Mouse (Mus musculus) limb, embryonic 10.5 days (tissue): ENCODE results near the gene Stard3. TPM values are rescaled to one million over a fixed set of nuclear protein-coding genes. Genes with fewer than 3 reads are reported as not detected.

Experiments used
- DNase-seq: peaks from one replicate; pipeline ENCODE4 v3.0.0-alpha.2; 2017; ENCODE audit warnings: low spot score
- H3K27ac ChIP-seq: fragments of 300-500 bp; sonication (generic); 2 replicates; pipeline ENCODE4 v1.5.1; 2016; ENCODE audit warnings: mild to moderate bottlenecking
- H3K27me3 ChIP-seq: fragments of 300-500 bp; sonication (generic); 2 replicates; pipeline ENCODE4 v1.6.1; 2016; ENCODE audit warnings: low read depth, mild to moderate bottlenecking; ENCODE audit not compliant: poor library complexity, severe bottlenecking
- H3K36me3 ChIP-seq: fragments of 300-500 bp; sonication (generic); 2 replicates; pipeline ENCODE4 v1.6.1; 2016; ENCODE audit warnings: mild to moderate bottlenecking, moderate library complexity
- H3K4me1 ChIP-seq: fragments of 300-500 bp; sonication (generic); 2 replicates; pipeline ENCODE4 v1.6.1; 2016
- H3K4me3 ChIP-seq: fragments of 300-500 bp; sonication (generic); 2 replicates; pipeline ENCODE4 v1.5.1; 2016; ENCODE audit warnings: mild to moderate bottlenecking, moderate library complexity
- H3K9me3 ChIP-seq: fragments of 300-500 bp; sonication (generic); replicated peaks from 2 replicates; pipeline ENCODE4 v1.6.1; 2016; ENCODE audit warnings: mild to moderate bottlenecking
- WGBS: fragments of 180-500 bp; shearing (Covaris S2); methylation state at CpG from one replicate; pipeline ENCODE4 v1.1.7; 2016; 5-methylcytosine and 5-hydroxymethylcytosine counted together
- polyA plus RNA-seq: library from polyadenylated mRNA; unstranded; fragments of >200 nt; fragmentation: Nextera tagmentation; extraction: Ambion mirVana; gene quantifications from 2 replicates; pipeline ENCODE4 v1.2.1, GENCODE M21; 2016

Stard3 gene
- polyA plus RNA-seq, 1 experiment from 2014 or later: 41.3 TPM

- Histone ChIP-seq H3K36me3 (no peaks in the 10 kb centered on the region), H3K4me1 (peaks cover 26% of the 10 kb centered on the region), H3K27me3 (peaks cover 100% of the 10 kb centered on the region), H3K27ac (no peak overlapping the region), H3K9me3 (no peaks in the 10 kb centered on the region), H3K4me3 (no peak overlapping the region)
- no peak for DNase-seq
- WGBS: 87% methylated on average over 3 of the region's 3 CpGs
Observed at GRCm38 (mm10) chr11:98332186-98332585, 26.0 kb upstream of the Stard3 start.

GRCm38 (mm10) chr11:98332841-98333240, 25.3 kb upstream of the Stard3 start:
- H3K9me3 ChIP-seq: no peaks in the 10 kb centered on the region
- H3K27me3 ChIP-seq: peaks cover 100% of the 10 kb centered on the region
- WGBS: 76% methylated on average over 4 of the region's 4 CpGs
- no peak overlapping the region for H3K4me3 ChIP-seq
- H3K27ac ChIP-seq: no peak overlapping the region
- no peaks in the 10 kb centered on the region for H3K36me3 ChIP-seq
- no peak for DNase-seq
- H3K4me1 ChIP-seq: peaks cover 20% of the 10 kb centered on the region

- 76% methylated on average over 10 of the region's 10 CpGs for WGBS
- peaks cover 100% of the 10 kb centered on the region for H3K27me3 ChIP-seq
- no peak overlapping the region for H3K27ac ChIP-seq
- H3K36me3 ChIP-seq: no peaks in the 10 kb centered on the region
- no peak for DNase-seq
- H3K9me3 ChIP-seq: no peaks in the 10 kb centered on the region
- H3K4me1 ChIP-seq: peaks cover 17% of the 10 kb centered on the region
- H3K4me3 ChIP-seq: no peak overlapping the region
Observed at GRCm38 (mm10) chr11:98333263-98333696, 24.9 kb upstream of the Stard3 start.

- 1% methylated on average over 41 of the region's 41 CpGs for WGBS
- H3K36me3 ChIP-seq: no peaks in the 10 kb centered on the region
- no peak overlapping the region for H3K27ac ChIP-seq
- DNase-seq: no peak
- peaks cover 100% of the 10 kb centered on the region for H3K27me3 ChIP-seq
- H3K4me1 ChIP-seq: peaks cover 20% of the 10 kb centered on the region
- H3K4me3 ChIP-seq: peak overlapping the region; percentile 29
- H3K9me3 ChIP-seq: no peaks in the 10 kb centered on the region
Observed at GRCm38 (mm10) chr11:98333981-98334741, 24.0 kb upstream of the Stard3 start.

GRCm38 (mm10) chr11:98335250-98335649, 22.9 kb upstream of the Stard3 start:
- no peak overlapping the region for H3K27ac ChIP-seq
- no peaks in the 10 kb centered on the region for H3K36me3 ChIP-seq
- no peak for DNase-seq
- peaks cover 100% of the 10 kb centered on the region for H3K27me3 ChIP-seq
- H3K4me1 ChIP-seq: peaks cover 28% of the 10 kb centered on the region
- H3K9me3 ChIP-seq: no peaks in the 10 kb centered on the region
- WGBS: 8% methylated on average over 9 of the region's 9 CpGs
- no peak overlapping the region for H3K4me3 ChIP-seq

GRCm38 (mm10) chr11:98336245-98337107, 21.7 kb upstream of the Stard3 start:
- H3K9me3 ChIP-seq: no peaks in the 10 kb centered on the region
- no peak for DNase-seq
- H3K36me3 ChIP-seq: no peaks in the 10 kb centered on the region
- no peak overlapping the region for H3K27ac ChIP-seq
- H3K27me3 ChIP-seq: peaks cover 99% of the 10 kb centered on the region
- peaks cover 28% of the 10 kb centered on the region for H3K4me1 ChIP-seq
- no peak overlapping the region for H3K4me3 ChIP-seq
- WGBS: 20% methylated on average over 13 of the region's 13 CpGs

GRCm38 (mm10) chr11:98338507-98338961, 19.6 kb upstream of the Stard3 start:
- H3K27me3 ChIP-seq: peaks cover 98% of the 10 kb centered on the region
- no peak overlapping the region for H3K27ac ChIP-seq
- H3K9me3 ChIP-seq: no peaks in the 10 kb centered on the region
- peak overlapping the region; percentile 55 for H3K4me3 ChIP-seq
- WGBS: 2% methylated on average over 52 of the region's 57 CpGs
- H3K36me3 ChIP-seq: no peaks in the 10 kb centered on the region
- peaks cover 39% of the 10 kb centered on the region for H3K4me1 ChIP-seq
- DNase-seq: no peak

GRCm38 (mm10) chr11:98339071-98339501, 19.1 kb upstream of the Stard3 start:
- DNase-seq: no peak
- peak overlapping the region; percentile 55 for H3K4me3 ChIP-seq
- peaks cover 35% of the 10 kb centered on the region for H3K4me1 ChIP-seq
- no peaks in the 10 kb centered on the region for H3K36me3 ChIP-seq
- no peaks in the 10 kb centered on the region for H3K9me3 ChIP-seq
- H3K27me3 ChIP-seq: peaks cover 98% of the 10 kb centered on the region
- under 1% methylated on average over 19 of the region's 19 CpGs for WGBS
- no peak overlapping the region for H3K27ac ChIP-seq

- no peaks in the 10 kb centered on the region for H3K36me3 ChIP-seq
- no peaks in the 10 kb centered on the region for H3K9me3 ChIP-seq
- H3K4me1 ChIP-seq: peaks cover 29% of the 10 kb centered on the region
- peaks cover 97% of the 10 kb centered on the region for H3K27me3 ChIP-seq
- no peak for DNase-seq
- no peak overlapping the region for H3K4me3 ChIP-seq
- no peak overlapping the region for H3K27ac ChIP-seq
- 4% methylated on average over 11 of the region's 11 CpGs for whole genome bisulfite sequencing
Observed at GRCm38 (mm10) chr11:98339679-98340287, 18.4 kb upstream of the Stard3 start.

- no peaks in the 10 kb centered on the region for H3K36me3 ChIP-seq
- H3K27me3 ChIP-seq: peaks cover 97% of the 10 kb centered on the region
- WGBS: 11% methylated on average over 4 of the region's 4 CpGs
- H3K4me1 ChIP-seq: peaks cover 29% of the 10 kb centered on the region
- DNase-seq: no peak
- H3K27ac ChIP-seq: no peak overlapping the region
- H3K9me3 ChIP-seq: no peaks in the 10 kb centered on the region
- H3K4me3 ChIP-seq: no peak overlapping the region
Observed at GRCm38 (mm10) chr11:98340597-98340996, 17.6 kb upstream of the Stard3 start.

- no peak overlapping the region for H3K4me3 ChIP-seq
- peaks cover 29% of the 10 kb centered on the region for H3K4me1 ChIP-seq
- no peaks in the 10 kb centered on the region for H3K36me3 ChIP-seq
- no peak overlapping the region for H3K27ac ChIP-seq
- DNase-seq: no peak
- 62% methylated on average over 4 of the region's 4 CpGs for WGBS
- no peaks in the 10 kb centered on the region for H3K9me3 ChIP-seq
- H3K27me3 ChIP-seq: peaks cover 97% of the 10 kb centered on the region
Observed at GRCm38 (mm10) chr11:98341174-98341573, 17.0 kb upstream of the Stard3 start.

GRCm38 (mm10) chr11:98342000-98342945, 15.9 kb upstream of the Stard3 start:
- H3K4me1 ChIP-seq: peaks cover 29% of the 10 kb centered on the region
- 4% methylated on average over 29 of the region's 29 CpGs for WGBS

More at GRCm38 (mm10) chr11:98342000-98342945, 15.9 kb upstream of the Stard3 start:
- Histone ChIP-seq H3K9me3 (no peaks in the 10 kb centered on the region), H3K4me3 (peak overlapping the region; percentile 31), H3K36me3 (no peaks in the 10 kb centered on the region), H3K27me3 (peaks cover 97% of the 10 kb centered on the region), H3K27ac (no peak overlapping the region)
- peak; percentile 98 for DNase-seq
